Mouse (Mus musculus): ENCODE measurements around the gene Rarg. TPM values are rescaled to one million over a fixed set of nuclear protein-coding genes. Genes with fewer than 3 reads are reported as not detected.

Rarg gene
- polyA plus RNA-seq, 1 experiment from 2014 or later = 5.9 TPM

DNA sequence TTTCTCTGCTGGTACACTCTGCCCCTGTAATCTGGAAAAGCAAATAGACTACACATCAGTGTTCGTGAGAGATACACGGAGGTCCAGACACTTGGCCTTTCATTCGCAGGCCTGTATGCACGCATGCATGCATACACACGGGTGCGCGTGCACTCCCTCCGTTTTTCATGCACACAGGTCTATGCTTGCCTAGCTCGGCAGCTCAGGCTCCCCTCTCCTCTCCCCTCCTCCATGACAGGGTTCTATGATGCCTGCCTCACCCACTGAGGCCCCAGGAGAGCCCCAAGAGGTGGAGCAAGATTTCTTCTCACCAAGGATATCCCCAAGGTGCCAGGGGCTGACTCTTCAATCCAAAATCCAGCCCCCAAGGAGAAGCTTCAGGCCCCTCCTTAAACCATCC is 7.3 kb downstream of the Rarg start:
- Histone ChIP-seq H3K4me2 (replicated peaks; ENCODE audit: low read depth) (no peak overlapping the region; the same call in 1 of the 2 replicates), H3K27ac (ENCODE audit: low read depth, low read length) (no peak overlapping the region), H3K9ac (ENCODE audit: low read depth, low read length) (no peak overlapping the region), H3K36me3 (ENCODE audit: control insufficient read depth, insufficient read depth) (no peaks in the 10 kb centered on the region), H3K9me3 (ENCODE audit: control insufficient read depth) (no peaks in the 10 kb centered on the region), H3K4me1 (replicated peaks; ENCODE audit: control insufficient read depth, insufficient read depth, low read length) (peaks cover 11% of the 10 kb centered on the region), H3K27me3 (replicated peaks; ENCODE audit: control insufficient read depth, insufficient read depth, low read length) (no peaks in the 10 kb centered on the region), H3K4me3 (ENCODE audit: low read depth, low read length) (no peak overlapping the region)
- WGBS = 43% methylated on average over 9 of the region's 9 CpGs
- TF ChIP-seq CTCF (IDR thresholded peaks at IDR 0.05; ENCODE audit: low read depth) = no peak
- ATAC-seq = no peak

GRCm38 (mm10) chr15:102249251-102249691 is 8.0 kb downstream of the Rarg start:
- Histone ChIP-seq H3K4me3 (ENCODE audit: low read depth, low read length) (no peak overlapping the region), H3K9me3 (ENCODE audit: control insufficient read depth) (no peaks in the 10 kb centered on the region), H3K36me3 (ENCODE audit: control insufficient read depth, insufficient read depth) (no peaks in the 10 kb centered on the region), H3K27ac (ENCODE audit: low read depth, low read length) (no peak overlapping the region), H3K4me2 (replicated peaks; ENCODE audit: low read depth) (peak overlapping the region; percentile 48), H3K4me1 (replicated peaks; ENCODE audit: control insufficient read depth, insufficient read depth, low read length) (peaks cover 13% of the 10 kb centered on the region), H3K27me3 (replicated peaks; ENCODE audit: control insufficient read depth, insufficient read depth, low read length) (no peaks in the 10 kb centered on the region), H3K9ac (ENCODE audit: low read depth, low read length) (no peak overlapping the region)
- 12% methylated on average over 13 of the region's 13 CpGs for WGBS
- TF ChIP-seq CTCF (IDR thresholded peaks at IDR 0.05; ENCODE audit: low read depth) = no peak
- ATAC-seq = no peak

- peaks cover 13% of the 10 kb centered on the region for H3K4me1 ChIP-seq (replicated peaks; ENCODE audit: control insufficient read depth, insufficient read depth, low read length)
- ATAC-seq = no peak
- H3K9me3 ChIP-seq (ENCODE audit: control insufficient read depth) = no peaks in the 10 kb centered on the region
- H3K4me3 ChIP-seq (ENCODE audit: low read depth, low read length) = no peak overlapping the region
- no peak overlapping the region for H3K9ac ChIP-seq (ENCODE audit: low read depth, low read length)
- H3K27me3 ChIP-seq (replicated peaks; ENCODE audit: control insufficient read depth, insufficient read depth, low read length) = no peaks in the 10 kb centered on the region
- peak overlapping the region; percentile 48; the same call in 1 of the 2 replicates for H3K4me2 ChIP-seq (replicated peaks; ENCODE audit: low read depth)
- no peaks in the 10 kb centered on the region for H3K36me3 ChIP-seq (ENCODE audit: control insufficient read depth, insufficient read depth)
- H3K27ac ChIP-seq (ENCODE audit: low read depth, low read length) = no peak overlapping the region; the same call in 1 of the 2 replicates
- WGBS = 48% methylated on average over 3 of the region's 3 CpGs
- no peak for TF ChIP-seq CTCF (IDR thresholded peaks at IDR 0.05; ENCODE audit: low read depth)
These were observed 8.5 kb downstream of the Rarg start for GRCm38 (mm10) chr15:102248812-102249191.

GRCm38 (mm10) chr15:102248131-102248811 is 9.0 kb downstream of the Rarg start:
- H3K9ac ChIP-seq (ENCODE audit: low read depth, low read length) = peak overlapping the region; percentile 47; the same call in 1 of the 2 replicates
- no peaks in the 10 kb centered on the region for H3K9me3 ChIP-seq (ENCODE audit: control insufficient read depth)
- no peak for ATAC-seq
- no peak for TF ChIP-seq CTCF (IDR thresholded peaks at IDR 0.05; ENCODE audit: low read depth)
- peaks cover 13% of the 10 kb centered on the region for H3K4me1 ChIP-seq (replicated peaks; ENCODE audit: control insufficient read depth, insufficient read depth, low read length)
- H3K27ac ChIP-seq (ENCODE audit: low read depth, low read length) = peak overlapping the region; percentile 91; the same call in 1 of the 2 replicates
- H3K27me3 ChIP-seq (replicated peaks; ENCODE audit: control insufficient read depth, insufficient read depth, low read length) = no peaks in the 10 kb centered on the region
- peak overlapping the region; percentile 97 for H3K4me2 ChIP-seq (replicated peaks; ENCODE audit: low read depth)
- peak overlapping the region; percentile 75 for H3K4me3 ChIP-seq (ENCODE audit: low read depth, low read length)
- WGBS = 28% methylated on average over 8 of the region's 8 CpGs
- H3K36me3 ChIP-seq (ENCODE audit: control insufficient read depth, insufficient read depth) = no peaks in the 10 kb centered on the region

DNA sequence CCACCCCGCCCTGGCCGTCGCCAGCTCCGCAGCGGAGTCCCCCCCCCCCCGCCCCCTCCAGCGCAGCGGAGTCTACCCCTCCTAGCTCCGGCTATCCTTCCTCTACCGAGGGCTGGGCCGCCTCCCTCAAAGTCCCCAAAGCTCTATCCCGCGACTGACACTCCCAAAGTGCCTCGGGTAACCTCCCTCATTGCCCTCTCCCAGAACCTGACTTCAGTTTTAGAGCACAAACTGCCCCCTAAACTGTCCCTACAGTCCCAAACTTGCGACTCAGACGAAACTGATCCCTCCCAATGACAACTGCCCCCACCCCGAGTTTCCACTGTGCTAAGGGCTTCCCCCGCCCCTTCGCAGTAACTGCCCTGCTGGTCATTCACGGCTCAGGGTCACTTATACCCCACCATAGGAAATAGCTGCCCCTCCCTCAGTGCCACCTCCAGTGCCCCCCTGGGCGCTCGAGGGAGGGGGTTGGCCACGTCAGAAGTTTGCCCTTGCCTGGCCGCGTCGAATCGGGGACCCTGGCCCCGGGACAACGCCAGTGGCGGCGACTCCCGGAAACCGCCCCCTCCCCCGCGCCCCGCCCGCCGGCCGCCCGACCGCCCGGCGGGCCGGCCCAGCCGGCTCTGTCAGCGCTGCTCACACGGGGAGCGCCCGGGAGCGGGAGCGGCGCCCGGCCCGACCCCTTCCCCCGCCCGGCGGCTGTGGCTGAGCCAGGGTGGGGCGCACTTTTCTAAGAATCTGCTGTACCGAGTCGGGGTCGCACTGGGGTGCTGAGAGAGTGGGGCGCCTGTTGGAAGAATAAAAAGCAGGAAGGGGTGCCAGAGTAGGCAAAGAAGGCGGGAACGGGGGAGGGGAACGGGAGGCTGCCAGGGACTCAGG is 9.8 kb downstream of the Rarg start:
- TF ChIP-seq CTCF (IDR thresholded peaks at IDR 0.05; ENCODE audit: low read depth) = no peak
- Histone ChIP-seq H3K27ac (ENCODE audit: low read depth, low read length) (peak overlapping the region; percentile 91), H3K4me2 (replicated peaks; ENCODE audit: low read depth) (peak overlapping the region; percentile 97), H3K9me3 (ENCODE audit: control insufficient read depth) (no peaks in the 10 kb centered on the region), H3K27me3 (replicated peaks; ENCODE audit: control insufficient read depth, insufficient read depth, low read length) (no peaks in the 10 kb centered on the region), H3K4me3 (ENCODE audit: low read depth, low read length) (peak overlapping the region; percentile 75), H3K9ac (ENCODE audit: low read depth, low read length) (peak overlapping the region; percentile 47), H3K4me1 (replicated peaks; ENCODE audit: control insufficient read depth, insufficient read depth, low read length) (peaks cover 13% of the 10 kb centered on the region), H3K36me3 (ENCODE audit: control insufficient read depth, insufficient read depth) (no peaks in the 10 kb centered on the region)
- ATAC-seq = peak; percentile 34
- WGBS = under 1% methylated on average over 56 of the region's 65 CpGs

DNA sequence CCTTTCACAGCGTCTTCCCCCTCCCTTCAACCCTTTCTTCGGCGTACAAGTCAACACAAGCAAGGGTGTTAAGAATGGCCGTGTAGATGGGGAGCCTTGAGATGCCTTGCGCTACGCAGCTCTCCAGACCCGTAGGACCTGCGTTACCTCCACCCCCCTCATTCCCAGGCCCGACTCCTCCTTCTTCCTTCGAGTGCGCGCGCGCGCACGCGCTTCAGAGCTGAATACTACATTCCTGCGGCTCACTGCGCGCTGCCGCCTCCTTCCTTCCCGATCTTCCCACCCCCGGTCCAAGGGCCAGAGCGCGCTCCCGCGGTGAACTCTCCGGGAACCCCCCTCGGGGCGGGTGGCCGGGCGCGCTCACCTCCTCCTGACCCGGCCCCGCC is 10.5 kb downstream of the Rarg start:
- Histone ChIP-seq H3K27me3 (replicated peaks; ENCODE audit: control insufficient read depth, insufficient read depth, low read length) (no peaks in the 10 kb centered on the region), H3K27ac (ENCODE audit: low read depth, low read length) (peak overlapping the region; percentile 91), H3K4me3 (ENCODE audit: low read depth, low read length) (peak overlapping the region; percentile 75), H3K36me3 (ENCODE audit: control insufficient read depth, insufficient read depth) (no peaks in the 10 kb centered on the region), H3K9me3 (ENCODE audit: control insufficient read depth) (no peaks in the 10 kb centered on the region), H3K4me1 (replicated peaks; ENCODE audit: control insufficient read depth, insufficient read depth, low read length) (peaks cover 13% of the 10 kb centered on the region), H3K4me2 (replicated peaks; ENCODE audit: low read depth) (peak overlapping the region; percentile 97), H3K9ac (ENCODE audit: low read depth, low read length) (peak overlapping the region; percentile 47)
- under 1% methylated on average over 32 of the region's 35 CpGs for WGBS
- no peak; the same call in 1 of the 2 replicates for TF ChIP-seq CTCF (IDR thresholded peaks at IDR 0.05; ENCODE audit: low read depth)
- peak; percentile 79 for ATAC-seq

All from intestine, postnatal 0 days (tissue).